8 mouse cellular contexts compared by ENCODE assay signal in genomic region chr5:34139751-34140150, GRCm38 (mm10). TPM values are rescaled to one million over a fixed set of nuclear protein-coding genes. Genes with fewer than 3 reads are reported as not detected.
DNase-seq lines count a peak whose midpoint lies in the region; ATAC-seq and TF ChIP-seq lines count a peak whose summit lies in the region.

No protein-coding gene starts in this region.

- no peaks in the 10 kb centered on the region for H3K9me3 ChIP-seq in liver, embryonic 14.5 days (ENCODE audit: control insufficient read depth, low read length)

- no peaks in the 10 kb centered on the region for H3K4me1 ChIP-seq in spleen, adult 2 months (ENCODE audit: control insufficient read depth, insufficient read depth, insufficient read length)
- H3K4me1 ChIP-seq in liver, embryonic 14.5 days (replicated peaks; ENCODE audit: control insufficient read depth in 2 of 2, insufficient read depth in 2 of 2, low read length in 1 of 2), result no peaks in the 10 kb centered on the region
- H3K4me1 ChIP-seq in testis, adult 2 months (ENCODE audit: control insufficient read depth, insufficient read depth, low read length), result no peaks in the 10 kb centered on the region

- H3K4me3 ChIP-seq in spleen, adult 2 months (ENCODE audit: extremely low read depth, insufficient read depth, insufficient read length), result no peak overlapping the region
- no peak overlapping the region for H3K4me3 ChIP-seq in liver, embryonic 14.5 days (ENCODE audit: insufficient read depth in 1 of 2, low read depth in 2 of 2, low read length in 2 of 2)
- H3K4me3 ChIP-seq in testis, adult 2 months (ENCODE audit: control insufficient read depth, low read depth, low read length), result no peak overlapping the region

- TF ChIP-seq EP300 in liver, embryonic 14.5 days (IDR thresholded peaks at IDR 0.05; ENCODE audit: low read depth), result no peak

- ATAC-seq in liver, embryonic 14.5 days (ENCODE audit: insufficient read depth), result no peak

- no peaks in the 10 kb centered on the region for H3K36me3 ChIP-seq in spleen, adult 2 months (ENCODE audit: control insufficient read depth, insufficient read depth, low read length)
- no peaks in the 10 kb centered on the region for H3K36me3 ChIP-seq in liver, embryonic 14.5 days (replicated peaks; ENCODE audit: control insufficient read depth, insufficient read depth, low read depth)
- no peaks in the 10 kb centered on the region for H3K36me3 ChIP-seq in testis, adult 2 months (ENCODE audit: control insufficient read depth, insufficient read depth, low read length)

- H3K27me3 ChIP-seq in spleen, adult 2 months (ENCODE audit: control insufficient read depth, insufficient read depth, low read length), result no peaks in the 10 kb centered on the region
- no peaks in the 10 kb centered on the region for H3K27me3 ChIP-seq in liver, embryonic 14.5 days (ENCODE audit: control insufficient read depth, insufficient read depth, low read length)
- H3K27me3 ChIP-seq in testis, adult 2 months (ENCODE audit: control insufficient read depth, insufficient read depth, low read length), result no peaks in the 10 kb centered on the region

- 3% methylated on average over 1 of the region's 1 CpGs for WGBS in spleen, adult 2 months
- WGBS in liver, embryonic 14.5 days (ENCODE audit: insufficient replicate concordance), result 0% methylated on average over 1 of the region's 1 CpGs

- H3K27ac ChIP-seq in spleen, adult 2 months (ENCODE audit: insufficient read depth, low read length), result no peak overlapping the region
- no peak overlapping the region for H3K27ac ChIP-seq in liver, embryonic 14.5 days
- no peak overlapping the region for H3K27ac ChIP-seq in testis, adult 2 months (ENCODE audit: control insufficient read depth, insufficient read depth, low read depth, low read length)

- peak; percentile 42; the same call in 1 of the 2 replicates for TF ChIP-seq CTCF in spleen, adult 2 months (IDR thresholded peaks at IDR 0.05; ENCODE audit: extremely low read depth, insufficient read depth, insufficient read length, insufficient replicate concordance)
- peak; percentile 64 for TF ChIP-seq CTCF in liver, embryonic 14.5 days (IDR thresholded peaks at IDR 0.05; ENCODE audit: low read depth)
- TF ChIP-seq CTCF in testis, adult 2 months (IDR thresholded peaks at IDR 0.05; ENCODE audit: control insufficient read depth, insufficient read depth, insufficient replicate concordance, low read depth, low read length), result peak; percentile 48; the same call in 1 of the 2 replicates

- no peak overlapping the region for H3K4me2 ChIP-seq in liver, embryonic 14.5 days (ENCODE audit: low read depth)

- peak in 1 of 2 experiments; percentile 18 for DNase-seq in spleen, adult 2 months (ENCODE audit: low read depth in 1 of 2, low spot score in 2 of 2)
- DNase-seq in spleen, adult 12 weeks (ENCODE audit: low spot score), result no peak
- DNase-seq in adrenal gland, adult 8-10 months, result peak; percentile 4
- peak; percentile 65 for DNase-seq in embryo, embryonic 10 days (ENCODE audit: low spot score)
- DNase-seq in kidney, adult 9 months, result peak; percentile 51
- no peak for DNase-seq in liver, embryonic 14.5 days (ENCODE audit: low read depth in 3 of 3, low spot score in 3 of 3)
- DNase-seq in natural killer cell, adult 2 months (ENCODE audit: low spot score in 2 of 2), result no peak

- no peak overlapping the region for H3K9ac ChIP-seq in liver, embryonic 14.5 days (replicated peaks)

- no peak for TF ChIP-seq POLR2A in spleen, adult 2 months (IDR thresholded peaks at IDR 0.05; ENCODE audit: low read depth, low read length)
- no peak for TF ChIP-seq POLR2A in testis, adult 2 months (IDR thresholded peaks at IDR 0.05; ENCODE audit: control insufficient read depth, low read depth, low read length)

RNA-seq across cellular contexts. Expression of gene Poln, which starts 29.5 kb away (rescaled TPM):
- 0.15 and 0.29 TPM in 2 replicates for polyA plus RNA-seq in spleen, adult 2 months (2012; rRNA removed)
- total RNA-seq in adrenal gland, adult 8-10 months (2022), result 1 to 10 TPM; 2.5 to 7.1 (median 5.3) TPM
- 0.24 and 0.32 TPM in 2 replicates for polyA plus RNA-seq in liver, embryonic 14.5 days (2012; rRNA removed)
- 0.42 and 0.57 TPM in 2 replicates for polyA plus RNA-seq in liver, embryonic 14.5 days (2014; fragmentation: Nextera tagmentation; extraction: Ambion mirVana)
- 18.6 and 20.9 TPM in 2 replicates for polyA plus RNA-seq in testis, adult 2 months (2012; rRNA removed)

RNA-seq across cellular contexts. Expression of gene Haus3, which starts 29.6 kb away (rescaled TPM):
- 0.55 and 0.70 TPM in 2 replicates for polyA plus RNA-seq in spleen, adult 2 months (2012; rRNA removed)
- total RNA-seq in adrenal gland, adult 8-10 months (2022), result 1 to 10 TPM; 6.5 to 7.8 (median 7.7) TPM
- polyA plus RNA-seq in liver, embryonic 14.5 days (2012; rRNA removed), result 3.9 and 9.3 TPM in 2 replicates
- 21.7 and 21.8 TPM in 2 replicates for polyA plus RNA-seq in liver, embryonic 14.5 days (2014; fragmentation: Nextera tagmentation; extraction: Ambion mirVana)
- 1.5 and 2.3 TPM in 2 replicates for polyA plus RNA-seq in testis, adult 2 months (2012; rRNA removed)

RNA-seq across cellular contexts. Expression of gene Mxd4, which starts 47.8 kb away (rescaled TPM):
- polyA plus RNA-seq in spleen, adult 2 months (2012; rRNA removed), result 147 and 188 TPM in 2 replicates
- total RNA-seq in adrenal gland, adult 8-10 months (2022), result 100 to 1,000 TPM; 118 to 131 (median 125) TPM
- polyA plus RNA-seq in liver, embryonic 14.5 days (2012; rRNA removed), result 5.9 and 6.6 TPM in 2 replicates
- polyA plus RNA-seq in liver, embryonic 14.5 days (2014; fragmentation: Nextera tagmentation; extraction: Ambion mirVana), result 4.0 and 4.7 TPM in 2 replicates
- 137 and 141 TPM in 2 replicates for polyA plus RNA-seq in testis, adult 2 months (2012; rRNA removed)

Comparison
In these comparisons a context has a peak if more than half of its experiments do, and no peak if none do; other contexts are left out.
1. DNase-seq: peak in adrenal gland, adult 8-10 months (single experiment), embryo, embryonic 10 days (single experiment) and kidney, adult 9 months (single experiment); none in spleen, adult 12 weeks (single experiment), liver, embryonic 14.5 days (0 of 3) and natural killer cell, adult 2 months (0 of 2).
2. RNA of gene Poln, which starts 29.5 kb away (polyA plus RNA-seq): 18.6 to 20.9 TPM in testis, adult 2 months; 0.24 to 0.57 TPM in liver, embryonic 14.5 days and 0.15 to 0.29 TPM in spleen, adult 2 months; every median in the first group is over 10 times any median in the second.
3. RNA of gene Mxd4, which starts 47.8 kb away (polyA plus RNA-seq): 147 to 188 TPM in spleen, adult 2 months and 137 to 141 TPM in testis, adult 2 months; 4.0 to 6.6 TPM in liver, embryonic 14.5 days; every median in the first group is over 10 times any median in the second.
4. Peak in every context shown above with its lines, with median percentiles within 50 percentile points of each other: CTCF ChIP-seq.